Comparison of ENCODE assay signal across 14 mouse cellular contexts in the genomic region with DNA sequence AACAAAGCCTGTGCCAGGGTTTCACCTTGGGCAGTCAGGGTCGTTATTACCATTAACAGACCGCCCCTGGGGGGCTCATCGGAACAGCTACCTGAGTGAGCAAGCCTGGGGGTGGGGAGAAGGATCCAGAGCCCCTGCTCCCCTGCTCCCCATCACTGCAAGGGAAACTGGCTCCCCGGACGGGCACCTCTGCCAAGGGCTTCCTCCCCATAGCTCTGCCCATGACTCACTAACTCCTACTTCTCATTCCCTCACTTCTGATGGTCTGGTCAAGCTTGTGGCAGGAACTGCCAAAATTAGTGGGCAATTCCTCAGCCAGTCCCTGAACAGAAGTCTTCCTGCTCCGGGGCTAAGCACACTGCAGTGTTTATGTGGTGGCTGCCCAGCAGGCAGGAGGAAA. TPM values are rescaled to one million over a fixed set of nuclear protein-coding genes. Genes with fewer than 3 reads are reported as not detected.
A peak's percentile ranks its signal among the peaks of the same experiment; 100 is the strongest.
DNase-seq lines count a peak whose midpoint lies in the region; ATAC-seq and TF ChIP-seq lines count a peak whose summit lies in the region.
"Had no signal": no experiment of that assay in that cellular context is flagged by ENCODE, and none has a peak within 500 bp of the region (broad histone marks: within the 10 kb centered on the region; RNA-seq: fewer than 3 reads in every experiment).

No protein-coding gene starts in this region.

- peak overlapping the region; percentile 36 for H3K4me2 ChIP-seq in heart, embryonic 14.5 days (ENCODE audit: low read length)
- no peak overlapping the region for H3K4me2 ChIP-seq in stomach, embryonic 16.5 days (ENCODE audit: low read depth, low read length)

- TF ChIP-seq CTCF in lung, adult 2 months (IDR thresholded peaks at IDR 0.05; ENCODE audit: insufficient read depth, low read length) = no peak

- no peaks in the 10 kb centered on the region for H3K36me3 ChIP-seq in heart, embryonic 14.5 days (ENCODE audit: control insufficient read depth, insufficient read depth, low read length)
- no peaks in the 10 kb centered on the region for H3K36me3 ChIP-seq in stomach, embryonic 16.5 days (ENCODE audit: control insufficient read depth, insufficient read depth, low read length)

- no peaks in the 10 kb centered on the region for H3K27me3 ChIP-seq in heart, embryonic 14.5 days (ENCODE audit: control insufficient read depth, insufficient read depth, low read length)
- H3K27me3 ChIP-seq in stomach, embryonic 16.5 days (ENCODE audit: control insufficient read depth, insufficient read depth, low read length) = no peaks in the 10 kb centered on the region

- H3K4me3 ChIP-seq in lung, adult 2 months (replicated peaks; ENCODE audit: extremely low read depth, low read depth, low read length) = no peak overlapping the region
- H3K4me3 ChIP-seq in heart, embryonic 14.5 days (ENCODE audit: control insufficient read depth in 1 of 2, insufficient read depth in 1 of 2, low read depth in 1 of 2, low read length in 2 of 2) = no peak overlapping the region
- H3K4me3 ChIP-seq in stomach, embryonic 16.5 days (replicated peaks; ENCODE audit: low read length) = no peak overlapping the region

- no peaks in the 10 kb centered on the region for H3K9me3 ChIP-seq in heart, embryonic 14.5 days (ENCODE audit: control insufficient read depth, low read length)
- H3K9me3 ChIP-seq in stomach, embryonic 16.5 days (replicated peaks; ENCODE audit: control insufficient read depth, low read length) = no peaks in the 10 kb centered on the region

- no peak for TF ChIP-seq POLR2A in lung, adult 2 months (IDR thresholded peaks at IDR 0.05; ENCODE audit: borderline replicate concordance, extremely low read depth, low read depth, low read length)

- ATAC-seq in heart, embryonic 14.5 days (ENCODE audit: insufficient number of reproducible peaks, insufficient read depth, low FRiP score, low read depth) = no peak
- ATAC-seq in stomach, embryonic 16.5 days (ENCODE audit: insufficient read depth, low FRiP score) = 0 out of 2 replicates have a peak, but pooled peaks have one; percentile 10
- ATAC-seq: inflammation-experienced regulatory T-cells, adult 6 months had no signal

- peak overlapping the region; percentile 72 to 88 for H3K27ac ChIP-seq in heart, embryonic 14.5 days (replicated peaks in 1 of 2; ENCODE audit: control insufficient read depth in 1 of 2, insufficient read depth in 1 of 2, low read depth in 2 of 2, low read length in 2 of 2)
- H3K27ac ChIP-seq in stomach, embryonic 16.5 days (ENCODE audit: low read length) = no peak overlapping the region

- DNase-seq in adrenal gland, adult (ENCODE audit: inconsistent age in 2 of 2, low spot score in 1 of 2) = peak; percentile 51 to 75
- no peak for DNase-seq in adrenal gland, postnatal 4 days (ENCODE audit: low spot score in 2 of 2)
- peak; percentile 21 for DNase-seq in lung, postnatal 10 days
- DNase-seq in lung, adult 2 months = no peak
- no peak for DNase-seq in cerebellum, postnatal 10 days
- no peak for DNase-seq in right cerebral cortex, postnatal 4 days
- DNase-seq: layer of hippocampus, postnatal 36 days; midbrain, embryonic 14.5 days had no signal

- WGBS in lung, adult 2 months = 37% methylated on average over 6 of the region's 6 CpGs
- 26% methylated on average over 6 of the region's 6 CpGs for WGBS in heart, embryonic 14.5 days
- 36% methylated on average over 6 of the region's 6 CpGs for WGBS in stomach, embryonic 16.5 days

- no peaks in the 10 kb centered on the region for H3K4me1 ChIP-seq in lung, adult 2 months (ENCODE audit: control insufficient read depth, insufficient read depth, low read length)
- H3K4me1 ChIP-seq in heart, embryonic 14.5 days (ENCODE audit: control insufficient read depth in 2 of 2, insufficient read depth in 2 of 2, low read length in 2 of 2) = peaks cover 28 to 38% of the 10 kb centered on the region in 2 experiments
- H3K4me1 ChIP-seq in stomach, embryonic 16.5 days (ENCODE audit: control insufficient read depth, insufficient read depth, low read length) = 0 out of 2 replicates have a peak, but pooled peaks cover 2% of the 10 kb centered on the region

- peak overlapping the region; percentile 48 for H3K9ac ChIP-seq in heart, embryonic 14.5 days (ENCODE audit: low read length)
- no peak overlapping the region for H3K9ac ChIP-seq in stomach, embryonic 16.5 days (ENCODE audit: low read length)

RNA-seq across cellular contexts. Expression of a gene that starts 18.9 kb away (rescaled TPM):
- under 1 TPM in 1 of 2 experiments, not detected in 1; 0.48 TPM for total RNA-seq in adrenal gland, postnatal 4 days (2021)
- not detected in 2 replicates for polyA plus RNA-seq in lung, adult 2 months (2012; rRNA removed)
- polyA plus RNA-seq in heart, embryonic 14.5 days (2014; fragmentation: Nextera tagmentation; extraction: Ambion mirVana) = 0.30 and 0.35 TPM in 2 replicates
- not detected in 2 replicates for polyA plus RNA-seq in stomach, embryonic 16.5 days (2015; fragmentation: Nextera tagmentation; extraction: Ambion mirVana)
- total RNA-seq: layer of hippocampus, postnatal 36 days had no signal
- polyA plus RNA-seq: inflammation-experienced regulatory T-cells, adult 6 months; liver, embryonic 16.5 days; spleen, adult 2 months; urinary bladder, adult 2 months had no signal

RNA-seq across cellular contexts. Expression of a gene that starts 19.1 kb away (rescaled TPM):
- total RNA-seq in adrenal gland, postnatal 4 days (2021) = 1 to 10 TPM; 6.7 to 8.7 TPM
- polyA plus RNA-seq in lung, adult 2 months (2012; rRNA removed) = 0.19 and 0.39 TPM in 2 replicates
- polyA plus RNA-seq in heart, embryonic 14.5 days (2014; fragmentation: Nextera tagmentation; extraction: Ambion mirVana) = 0.19 and 0.26 TPM in 2 replicates
- polyA plus RNA-seq in stomach, embryonic 16.5 days (2015; fragmentation: Nextera tagmentation; extraction: Ambion mirVana) = 0.68 and 0.77 TPM in 2 replicates
- polyA plus RNA-seq: midbrain, embryonic 14.5 days had no signal

Comparison
In these comparisons a context has a peak if more than half of its experiments do, and no peak if none do; other contexts are left out.
1. DNase-seq: peak in adrenal gland, adult (2 of 2) and lung, postnatal 10 days (single experiment); none in adrenal gland, postnatal 4 days (0 of 2), lung, adult 2 months (single experiment), cerebellum, postnatal 10 days (0 of 2) and right cerebral cortex, postnatal 4 days (single experiment).